Mouse (Mus musculus): ENCODE data around the gene Ptch2.
A peak's percentile ranks its signal among the peaks of the same experiment; 100 is the strongest.

Ptch2 gene

GRCm38 (mm10) chr4:117151416-117151815 is 55.5 kb downstream of the Ptch2 start:
- DNase-seq (ENCODE audit: low read depth, low spot score) = no peak

GRCm38 (mm10) chr4:117152714-117153113 is 56.8 kb downstream of the Ptch2 start:
- DNase-seq (ENCODE audit: low read depth, low spot score) = no peak

- DNase-seq (ENCODE audit: low read depth, low spot score) = no peak
Observed at GRCm38 (mm10) chr4:117155020-117155791, 59.3 kb downstream of the Ptch2 start.

- peak; percentile 75 for DNase-seq (ENCODE audit: low read depth, low spot score)
Observed at GRCm38 (mm10) chr4:117155792-117156355, 60.0 kb downstream of the Ptch2 start, which contains the start of gene Rps8. Gene Rps8, minus strand, starts transcription at chr4:117156243.

- no peak for DNase-seq (ENCODE audit: low read depth, low spot score)
Observed at GRCm38 (mm10) chr4:117156372-117156771, 60.5 kb downstream of the Ptch2 start.

GRCm38 (mm10) chr4:117159666-117160065 is 63.8 kb downstream of the Ptch2 start:
- DNase-seq (ENCODE audit: low read depth, low spot score) = no peak

- no peak for DNase-seq (ENCODE audit: low read depth, low spot score)
Observed at GRCm38 (mm10) chr4:117161183-117161582, 65.3 kb downstream of the Ptch2 start.

Data from retina, adult 2 months (tissue).